Mouse (Mus musculus) bone marrow macrophage, adult 2 months (primary cell): Measurements from ENCODE around the gene Apbb1ip.

Source experiments
- CTCF ChIP-seq: IDR thresholded peaks from 2 replicates; pipeline ENCODE4 v1.5.1; 2012; ENCODE audit warnings: low read depth, mild to moderate bottlenecking, low read length, moderate library complexity
- POLR2A ChIP-seq: IDR thresholded peaks from 2 replicates; pipeline ENCODE4 v1.6.1; 2012; ENCODE audit warnings: mild to moderate bottlenecking, low read depth, low read length, borderline replicate concordance

DNA sequence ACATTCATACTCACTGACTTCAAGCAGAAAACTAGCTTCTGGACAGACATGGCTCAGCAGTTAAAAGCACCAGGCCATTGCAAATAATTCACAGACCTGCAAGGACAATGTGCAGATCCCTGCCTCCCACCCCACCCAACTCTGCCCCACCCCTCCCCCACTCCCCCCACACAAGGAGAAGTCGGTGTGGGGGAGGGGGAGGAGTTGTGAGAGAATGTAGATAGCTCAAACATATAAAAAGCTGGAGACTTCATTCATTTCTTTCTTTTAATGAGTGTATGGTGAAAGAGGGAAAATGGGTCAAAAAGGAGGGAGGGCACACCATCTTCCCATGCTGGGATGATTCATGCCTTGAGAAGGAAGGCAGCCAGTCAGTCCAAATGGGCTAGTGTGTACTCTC, 34.5 kb upstream of the Apbb1ip start:
- TF ChIP-seq CTCF (no peak), POLR2A (no peak)
